Mouse (Mus musculus) A20 (cell line): Measurements from ENCODE around the gene Lrch1.
A peak's percentile ranks its signal among the peaks of the same experiment; 100 is the strongest.

Experiments used
- DNase-seq: peaks from one replicate; pipeline ENCODE4 v3.0.0-alpha.2; 2011; ENCODE audit warnings: low read depth, low spot score

Gene Lrch1

GRCm38 (mm10) chr14:74947376-74948013, at the start of gene Lrch1:
Lrch1 (minus strand) TSS chr14:74947876.
- peak; percentile 92 for DNase-seq

- DNase-seq: no peak
These were observed 49.4 kb upstream of the Lrch1 start for GRCm38 (mm10) chr14:74997041-74997440.

GRCm38 (mm10) chr14:74996556-74996955, 48.9 kb upstream of the Lrch1 start:
- DNase-seq: no peak

GRCm38 (mm10) chr14:74990504-74990903, 42.8 kb upstream of the Lrch1 start:
- DNase-seq: peak; percentile 76

GRCm38 (mm10) chr14:74989909-74990308, 42.2 kb upstream of the Lrch1 start:
- DNase-seq: no peak

- peak; percentile 15 for DNase-seq
These were observed 41.6 kb upstream of the Lrch1 start for GRCm38 (mm10) chr14:74989322-74989721.

- DNase-seq: no peak
These were observed 38.9 kb upstream of the Lrch1 start for GRCm38 (mm10) chr14:74986527-74986926.

GRCm38 (mm10) chr14:74985658-74986057, 38.0 kb upstream of the Lrch1 start:
- no peak for DNase-seq

GRCm38 (mm10) chr14:74984817-74985391, 37.2 kb upstream of the Lrch1 start:
- no peak for DNase-seq

- DNase-seq: no peak
These were observed 35.4 kb upstream of the Lrch1 start for GRCm38 (mm10) chr14:74983079-74983478.

GRCm38 (mm10) chr14:74981016-74981415, 33.3 kb upstream of the Lrch1 start:
- DNase-seq: no peak

GRCm38 (mm10) chr14:74976972-74977371, 29.3 kb upstream of the Lrch1 start:
- DNase-seq: no peak

- no peak for DNase-seq
These were observed 26.5 kb upstream of the Lrch1 start for GRCm38 (mm10) chr14:74974136-74974651.

GRCm38 (mm10) chr14:74972687-74973086, 25.0 kb upstream of the Lrch1 start:
- DNase-seq: no peak

- DNase-seq: no peak
These were observed 24.5 kb upstream of the Lrch1 start for GRCm38 (mm10) chr14:74972216-74972615.

- no peak for DNase-seq
These were observed 15.7 kb upstream of the Lrch1 start for GRCm38 (mm10) chr14:74963402-74963764.

- DNase-seq: no peak
These were observed 15.2 kb upstream of the Lrch1 start for GRCm38 (mm10) chr14:74962713-74963401.

GRCm38 (mm10) chr14:74960568-74960967, 12.9 kb upstream of the Lrch1 start:
- no peak for DNase-seq

GRCm38 (mm10) chr14:74956702-74957101, 9.0 kb upstream of the Lrch1 start:
- DNase-seq: no peak

GRCm38 (mm10) chr14:74956234-74956633, 8.6 kb upstream of the Lrch1 start:
- DNase-seq: no peak

- peak; percentile 88 for DNase-seq
These were observed 957 bp upstream of the Lrch1 start for GRCm38 (mm10) chr14:74948426-74949240.

- no peak for DNase-seq
These were observed 329 bp upstream of the Lrch1 start for GRCm38 (mm10) chr14:74948014-74948396.
